Mouse (Mus musculus) 416B (cell line): ENCODE measurements at regions not wholly inside any gene's neighbourhood (a gene's known extent, or its start where the extent isn't known, plus 50 kb on each side); places are given as distances from the start of the nearest gene placed in this dataset.

ENCODE experiments used
- DNase-seq: peaks from one replicate; pipeline ENCODE4 v3.0.0; 2011; ENCODE audit warnings: low read depth

GRCm38 (mm10) chr13:81852309-81852978 lies 69.6 kb downstream of the Cetn3 start:
- DNase-seq, result peak; percentile 89

DNA sequence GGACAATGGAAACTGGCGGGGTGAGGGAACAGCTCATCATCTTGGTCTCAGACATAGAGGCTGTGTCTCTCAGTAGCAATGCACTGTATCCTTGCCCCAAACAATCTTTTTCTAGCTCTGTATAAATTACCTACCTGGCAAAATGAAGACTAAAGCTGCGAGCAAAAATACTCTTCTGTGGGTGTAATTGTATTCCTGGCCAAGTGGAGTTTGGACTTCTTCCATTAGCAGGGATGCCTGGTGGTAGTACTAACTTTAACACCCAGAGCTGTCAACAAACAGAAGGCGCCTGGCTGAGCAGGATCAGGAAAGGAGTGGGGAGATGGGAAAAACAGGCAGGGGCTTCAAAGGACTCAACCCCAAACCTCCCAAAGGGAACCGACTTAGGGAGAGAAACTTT lies 73.2 kb downstream of the Cetn3 start:
- DNase-seq, result no peak

- no peak for DNase-seq
Measured at GRCm38 (mm10) chr13:81860683-81861082, 77.8 kb downstream of the Cetn3 start.

GRCm38 (mm10) chr13:81861886-81862600 lies 79.2 kb downstream of the Cetn3 start:
- DNase-seq, result peak; percentile 56

- no peak for DNase-seq
Measured at GRCm38 (mm10) chr13:81871226-81871625, 88.3 kb downstream of the Cetn3 start.

DNA sequence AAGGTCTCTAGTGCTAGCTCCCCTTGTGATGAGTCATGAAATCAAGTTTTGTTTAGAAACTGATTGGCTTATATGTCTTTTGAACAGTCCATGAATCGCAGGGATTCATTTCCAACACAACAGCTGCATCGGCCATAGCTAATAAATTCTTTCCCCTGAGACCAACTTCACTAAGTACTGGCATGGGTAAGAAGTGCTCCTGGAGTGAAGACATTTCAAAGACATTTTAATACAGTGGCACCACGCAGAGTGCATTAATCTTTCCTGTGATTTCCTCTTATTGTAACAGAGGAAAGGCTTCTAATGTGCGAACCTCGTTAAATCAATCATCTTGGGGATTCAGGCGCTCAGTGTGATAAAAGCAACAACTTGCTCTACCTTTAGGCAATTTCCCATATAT lies 103.0 kb downstream of the Cetn3 start:
- DNase-seq, result no peak

DNA sequence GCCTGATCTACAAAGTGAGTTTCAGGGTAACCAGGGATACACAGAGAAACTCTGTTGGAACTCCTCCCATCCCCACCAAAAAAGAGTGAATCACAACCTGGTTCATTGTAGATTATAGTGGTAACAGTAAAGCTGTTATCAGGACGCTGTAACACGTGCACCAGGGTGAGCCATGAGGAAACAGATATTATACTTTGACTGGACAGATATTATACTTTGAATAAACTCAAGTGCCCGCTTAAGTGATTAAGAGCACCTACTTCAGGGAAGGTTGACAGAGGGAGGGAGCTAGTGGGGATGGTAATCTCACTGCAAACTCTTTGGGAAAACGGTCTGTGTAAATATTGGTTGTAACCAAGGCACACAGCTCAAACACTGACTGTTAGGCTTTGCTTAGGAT lies 147.4 kb downstream of the Cetn3 start:
- DNase-seq, result no peak

GRCm38 (mm10) chr13:81931199-81931598 lies 148.3 kb downstream of the Cetn3 start:
- DNase-seq, result peak; percentile 4

- no peak for DNase-seq
Measured at GRCm38 (mm10) chr13:81937061-81937460, 154.2 kb downstream of the Cetn3 start.

GRCm38 (mm10) chr13:81944047-81944446 lies 161.2 kb downstream of the Cetn3 start:
- DNase-seq, result peak; percentile 88

DNA sequence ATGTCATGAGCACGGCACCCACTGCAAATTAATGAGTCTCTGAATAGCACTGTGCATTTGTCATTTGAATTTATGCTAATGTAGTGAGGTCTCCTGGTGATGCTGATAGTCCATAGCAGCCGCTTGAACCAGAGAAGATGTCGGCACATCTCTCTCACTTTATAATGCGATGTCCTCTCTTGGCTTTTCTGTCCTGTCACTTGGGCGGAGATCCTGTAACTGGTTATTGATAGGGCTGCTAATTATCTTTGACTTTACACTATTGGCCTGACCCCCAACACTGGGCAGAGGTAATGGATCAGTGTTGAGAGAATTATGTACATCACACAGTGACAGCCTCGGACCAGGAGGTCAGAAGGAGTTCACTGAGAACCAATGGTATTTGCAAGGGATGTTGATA lies 161.6 kb downstream of the Cetn3 start:
- DNase-seq, result no peak

- no peak for DNase-seq
Measured at GRCm38 (mm10) chr13:81945741-81946140, 162.9 kb downstream of the Cetn3 start.

- no peak for DNase-seq
Measured at GRCm38 (mm10) chr13:81965431-81965830, 182.6 kb downstream of the Cetn3 start.

GRCm38 (mm10) chr13:81975878-81976277 lies 193.0 kb downstream of the Cetn3 start:
- no peak for DNase-seq

DNA sequence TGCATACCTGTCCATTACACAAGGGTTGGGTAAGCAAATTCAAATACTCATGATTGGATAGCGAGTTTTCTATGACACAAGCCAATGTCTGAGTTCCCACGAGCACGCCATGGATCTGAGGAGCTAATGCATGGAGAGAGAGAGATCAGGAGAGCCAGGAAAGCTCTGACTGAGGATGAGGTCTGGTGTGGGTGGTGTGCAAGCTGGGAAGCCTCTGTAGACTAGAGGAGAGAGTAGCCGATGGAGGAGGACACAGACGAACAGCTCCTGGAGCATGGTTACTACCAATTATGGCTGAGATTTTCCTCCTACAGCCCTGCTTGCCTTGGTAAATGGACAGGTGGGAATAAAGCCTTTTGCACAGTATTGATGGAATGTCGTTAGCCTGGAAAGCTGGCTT lies 195.1 kb downstream of the Cetn3 start:
- no peak for DNase-seq

DNA sequence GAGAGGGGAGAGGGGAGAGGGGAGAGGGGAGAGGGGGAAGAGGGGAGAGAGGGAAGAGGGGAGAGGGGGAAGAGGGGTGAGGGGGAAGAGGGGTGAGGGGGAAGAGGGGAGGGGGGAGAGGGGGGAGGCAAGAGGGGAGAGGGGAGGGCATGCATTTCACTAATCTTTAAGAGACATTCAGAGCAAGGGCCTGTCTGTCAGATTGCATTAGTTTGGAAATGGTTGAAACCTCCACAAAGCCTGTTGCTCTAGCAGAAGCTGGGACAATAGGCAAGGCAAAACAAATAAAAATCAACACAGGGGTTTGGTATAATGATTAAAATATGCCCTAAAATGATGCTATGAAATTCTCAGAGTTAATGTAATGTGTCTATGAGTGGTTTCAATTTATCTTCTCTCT lies 196.4 kb downstream of the Cetn3 start:
- no peak for DNase-seq

GRCm38 (mm10) chr13:81980094-81980493 lies 197.2 kb downstream of the Cetn3 start:
- no peak for DNase-seq

- DNase-seq, result no peak
Measured at GRCm38 (mm10) chr13:81982491-81982890, 199.6 kb downstream of the Cetn3 start.

DNA sequence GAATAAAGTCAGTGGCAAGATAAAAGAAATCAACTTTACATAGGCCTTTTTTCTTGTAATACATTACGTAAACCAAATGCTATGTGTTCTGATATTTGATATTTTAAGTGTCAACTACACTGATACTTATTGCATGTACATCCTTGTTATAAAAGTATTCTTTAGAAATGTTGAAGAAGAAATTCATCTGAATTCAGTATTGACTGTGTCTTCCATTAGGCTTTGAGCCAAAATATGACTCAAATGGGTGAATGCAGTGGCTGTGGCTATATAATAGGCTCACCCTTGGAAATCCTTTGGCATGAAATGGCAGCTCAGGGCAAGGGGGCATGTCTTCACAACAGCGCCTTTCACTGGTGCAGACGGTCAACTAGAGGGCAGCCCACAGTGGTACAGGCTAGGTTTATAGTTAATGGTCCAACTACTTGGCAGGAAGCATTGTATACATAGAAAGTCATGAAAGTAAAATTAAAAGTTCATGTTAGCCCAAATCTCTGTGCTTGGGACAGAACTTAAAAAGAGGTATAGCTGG lies 217.9 kb downstream of the Cetn3 start:
- DNase-seq, result no peak

- DNase-seq, result no peak
Measured at GRCm38 (mm10) chr13:82005929-82006726, 223.3 kb downstream of the Cetn3 start.

DNA sequence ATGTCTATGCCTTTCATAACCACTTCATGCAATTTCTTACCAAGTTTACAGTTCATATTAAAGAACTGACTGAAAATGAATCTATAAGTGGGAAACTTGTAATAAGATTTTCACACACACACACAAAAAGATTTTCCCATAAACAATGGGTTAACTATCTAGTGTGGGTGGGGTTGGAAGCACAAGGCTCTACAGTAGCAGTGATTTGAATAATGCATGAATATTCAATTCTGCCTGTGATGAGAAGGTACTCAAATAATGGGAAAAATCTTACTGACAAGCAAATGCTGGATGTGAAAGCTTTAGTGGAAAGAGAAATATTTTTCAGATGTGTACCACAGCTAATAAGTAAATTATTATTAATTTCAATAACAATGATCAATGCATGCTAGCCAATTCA lies 224.3 kb downstream of the Cetn3 start:
- no peak for DNase-seq

- peak; percentile 64 for DNase-seq
Measured at GRCm38 (mm10) chr13:82039623-82040022, 256.7 kb downstream of the Cetn3 start.
